Mouse (Mus musculus): ENCODE measurements around the gene Disp3. TPM values are rescaled to one million over a fixed set of nuclear protein-coding genes. Genes with fewer than 3 reads are reported as not detected.

The Disp3 gene
- polyA plus RNA-seq, 1 experiment from 2014 or later, result 15.6 TPM

DNA sequence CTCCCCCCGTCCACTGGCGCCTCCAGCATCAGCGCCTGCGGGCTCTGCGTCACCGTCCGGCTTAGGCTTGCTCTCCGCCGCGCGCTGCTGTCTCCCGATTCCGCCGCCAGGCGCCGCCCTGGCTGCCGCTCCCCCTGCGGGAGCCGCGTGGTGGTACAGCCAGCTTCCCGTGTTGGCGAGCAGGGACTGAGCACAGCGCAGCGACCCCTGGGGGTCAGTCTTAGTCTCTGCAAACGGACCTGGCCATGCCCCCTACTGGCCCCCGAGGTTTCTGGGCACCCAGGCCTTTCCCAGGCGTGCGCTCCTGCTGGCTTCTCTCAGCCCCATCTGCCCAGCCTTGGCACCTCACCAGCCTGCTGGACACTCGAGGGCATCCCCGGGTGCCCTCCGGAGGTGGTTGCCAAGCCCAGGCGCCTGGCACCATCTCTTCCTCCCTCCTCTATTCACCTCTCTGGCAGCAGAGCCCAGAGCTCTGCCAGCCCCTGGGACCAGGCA lies 337 bp upstream of the Disp3 start:
- peak overlapping the region; percentile 71 for H3K4me3 ChIP-seq (replicated peaks)
- no peaks in the 10 kb centered on the region for H3K27me3 ChIP-seq (replicated peaks)
- WGBS, result 2% methylated on average over 26 of the region's 32 CpGs
- no peaks in the 10 kb centered on the region for H3K9me3 ChIP-seq (replicated peaks)
- peak overlapping the region; percentile 69 for H3K4me2 ChIP-seq
- peak; percentile 94 for ATAC-seq (ENCODE audit: low FRiP score)
- peak overlapping the region; percentile 85 for H3K27ac ChIP-seq (replicated peaks)
- no peaks in the 10 kb centered on the region for H3K36me3 ChIP-seq
- peaks cover 74% of the 10 kb centered on the region for H3K4me1 ChIP-seq
- H3K9ac ChIP-seq (replicated peaks), result peak overlapping the region; percentile 86

DNA sequence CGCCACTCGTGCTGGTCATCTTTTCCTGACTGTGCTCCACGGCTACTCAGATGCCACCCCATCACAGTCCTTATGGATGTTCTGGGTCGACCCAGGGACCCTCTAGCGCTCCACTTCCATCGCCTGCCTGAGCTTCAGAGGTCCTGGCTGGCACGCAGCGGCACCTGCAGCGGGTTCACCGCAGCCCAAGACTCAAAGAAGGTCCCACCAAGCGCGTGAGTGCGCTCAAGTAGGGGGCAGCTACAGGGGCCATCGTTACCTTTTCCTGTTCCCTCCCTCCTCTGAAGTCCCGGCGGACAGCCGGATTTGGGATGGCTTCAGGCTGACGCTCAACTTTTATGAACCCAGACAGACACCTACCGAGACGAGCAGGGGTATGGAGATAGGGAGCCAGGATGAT lies 724 bp downstream of the Disp3 start:
- WGBS, result under 1% methylated on average over 20 of the region's 20 CpGs
- no peaks in the 10 kb centered on the region for H3K27me3 ChIP-seq (replicated peaks)
- H3K9ac ChIP-seq (replicated peaks), result peak overlapping the region; percentile 86
- no peaks in the 10 kb centered on the region for H3K9me3 ChIP-seq (replicated peaks)
- H3K4me1 ChIP-seq, result peaks cover 75% of the 10 kb centered on the region
- H3K4me2 ChIP-seq, result peak overlapping the region; percentile 69
- H3K36me3 ChIP-seq, result no peaks in the 10 kb centered on the region
- ATAC-seq (ENCODE audit: low FRiP score), result peak; percentile 6; the same call in 1 of the 2 replicates
- H3K4me3 ChIP-seq (replicated peaks), result peak overlapping the region; percentile 71
- H3K27ac ChIP-seq (replicated peaks), result peak overlapping the region; percentile 85

- no peaks in the 10 kb centered on the region for H3K36me3 ChIP-seq
- peak overlapping the region; percentile 69 for H3K4me2 ChIP-seq
- WGBS, result 8% methylated on average over 22 of the region's 22 CpGs
- no peak for ATAC-seq (ENCODE audit: low FRiP score)
- H3K9ac ChIP-seq (replicated peaks), result peak overlapping the region; percentile 86
- H3K4me3 ChIP-seq (replicated peaks), result peak overlapping the region; percentile 71
- H3K4me1 ChIP-seq, result peaks cover 70% of the 10 kb centered on the region
- H3K27me3 ChIP-seq (replicated peaks), result no peaks in the 10 kb centered on the region
- H3K9me3 ChIP-seq (replicated peaks), result no peaks in the 10 kb centered on the region
- peak overlapping the region; percentile 85 for H3K27ac ChIP-seq (replicated peaks)
Observed at GRCm38 (mm10) chr4:148286226-148287031, 1.3 kb downstream of the Disp3 start.

DNA sequence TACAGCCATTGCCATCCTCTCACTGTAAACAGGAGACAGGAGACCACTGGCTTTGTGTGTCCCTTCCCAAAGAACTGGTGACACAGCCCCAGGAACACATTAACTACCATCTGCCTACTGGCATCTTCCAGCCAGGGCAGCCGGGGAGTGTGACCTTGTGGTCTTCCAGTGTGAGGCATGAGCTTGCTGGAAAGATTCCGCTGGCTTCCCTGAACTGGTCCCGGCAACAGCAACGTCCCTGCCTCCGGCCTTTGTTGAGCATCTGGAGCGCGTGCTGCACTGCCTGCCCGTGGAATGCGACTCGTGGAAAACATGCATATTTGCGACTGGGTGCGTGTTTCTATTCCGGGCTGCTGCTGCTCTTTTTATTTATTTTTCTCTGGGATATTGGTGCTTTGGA lies 3.5 kb downstream of the Disp3 start:
- Histone ChIP-seq H3K9me3 (replicated peaks) (no peaks in the 10 kb centered on the region), H3K36me3 (no peaks in the 10 kb centered on the region), H3K4me1 (peaks cover 64% of the 10 kb centered on the region), H3K27ac (replicated peaks) (peak overlapping the region; percentile 82), H3K27me3 (replicated peaks) (no peaks in the 10 kb centered on the region), H3K9ac (replicated peaks) (peak overlapping the region; percentile 86), H3K4me3 (replicated peaks) (peak overlapping the region; percentile 71), H3K4me2 (peak overlapping the region; percentile 69)
- ATAC-seq (ENCODE audit: low FRiP score), result no peak
- WGBS, result 10% methylated on average over 13 of the region's 13 CpGs

DNA sequence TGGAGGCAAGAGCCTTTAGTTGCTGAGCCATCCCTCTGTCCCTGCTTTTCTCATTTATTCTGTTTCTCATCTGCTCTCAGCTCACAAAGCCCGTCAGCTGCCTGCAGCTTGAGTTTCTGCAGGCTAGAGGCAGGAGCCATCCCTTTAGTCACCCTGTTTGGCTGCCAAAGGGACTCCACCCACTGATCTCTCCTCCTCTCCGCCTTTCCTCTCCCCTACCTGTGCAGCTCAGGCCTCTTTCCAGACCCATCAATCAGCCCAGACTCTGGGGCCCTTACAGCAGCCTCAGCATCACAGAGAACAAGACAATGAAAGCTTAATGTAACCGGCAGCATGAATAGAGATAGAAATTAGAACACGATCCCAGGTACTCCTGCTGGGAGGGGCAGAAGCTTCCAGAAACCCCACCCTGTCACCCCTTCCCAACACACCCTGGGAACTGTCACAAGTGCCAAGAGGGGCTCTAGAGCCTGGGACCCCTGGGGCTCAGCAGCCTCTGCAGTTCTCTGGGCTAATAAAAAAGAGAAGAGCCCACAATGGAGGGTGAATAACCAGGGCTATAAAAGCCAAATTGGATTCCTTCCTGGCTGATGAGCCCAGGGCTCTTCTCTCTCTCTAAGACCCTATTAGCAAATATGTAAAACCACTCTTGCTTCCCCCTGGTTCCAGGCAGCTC lies 10.8 kb downstream of the Disp3 start:
- ATAC-seq (ENCODE audit: low FRiP score), result peak; percentile 53

DNA sequence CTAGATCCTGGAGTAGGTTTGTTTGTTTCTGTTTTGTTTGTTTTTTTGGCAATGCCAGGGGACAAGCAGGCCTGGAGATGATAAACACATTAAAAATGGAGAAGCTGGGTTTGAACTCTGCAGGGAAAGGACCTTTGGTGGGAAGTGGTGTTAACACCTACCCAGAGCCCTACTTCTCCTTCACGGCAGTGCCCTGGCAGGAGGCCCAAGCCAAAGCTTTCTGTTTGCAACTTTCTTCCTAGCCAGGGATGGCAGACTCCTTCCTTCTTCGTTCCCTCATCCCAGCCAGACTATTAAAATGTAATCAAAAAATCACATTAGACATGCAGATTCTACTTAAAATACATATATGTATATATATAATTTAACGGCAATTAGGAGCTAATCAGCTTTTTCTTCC lies 13.1 kb downstream of the Disp3 start:
- Histone ChIP-seq H3K36me3 (peaks cover 21% of the 10 kb centered on the region), H3K4me3 (replicated peaks) (no peak overlapping the region), H3K9me3 (replicated peaks) (no peaks in the 10 kb centered on the region), H3K27me3 (replicated peaks) (0 out of 2 replicates have a peak, but pooled peaks cover 3% of the 10 kb centered on the region), H3K9ac (replicated peaks) (no peak overlapping the region), H3K4me2 (no peak overlapping the region), H3K4me1 (peaks cover 63% of the 10 kb centered on the region), H3K27ac (replicated peaks) (no peak overlapping the region)
- 51% methylated on average over 3 of the region's 3 CpGs for WGBS
- ATAC-seq (ENCODE audit: low FRiP score), result no peak

More for the DNA sequence above, 10.8 kb downstream of the Disp3 start:
- Histone ChIP-seq H3K4me3 (replicated peaks) (no peak overlapping the region), H3K9me3 (replicated peaks) (no peaks in the 10 kb centered on the region), H3K27ac (replicated peaks) (peak overlapping the region; percentile 81), H3K27me3 (replicated peaks) (0 out of 2 replicates have a peak, but pooled peaks cover 3% of the 10 kb centered on the region), H3K4me1 (peaks cover 58% of the 10 kb centered on the region), H3K36me3 (peaks cover 5% of the 10 kb centered on the region; the same call in 1 of the 2 replicates), H3K9ac (replicated peaks) (peak overlapping the region; percentile 12; the same call in 1 of the 2 replicates), H3K4me2 (peak overlapping the region; percentile 1; the same call in 1 of the 2 replicates)
- 6% methylated on average over 4 of the region's 4 CpGs for WGBS

DNA sequence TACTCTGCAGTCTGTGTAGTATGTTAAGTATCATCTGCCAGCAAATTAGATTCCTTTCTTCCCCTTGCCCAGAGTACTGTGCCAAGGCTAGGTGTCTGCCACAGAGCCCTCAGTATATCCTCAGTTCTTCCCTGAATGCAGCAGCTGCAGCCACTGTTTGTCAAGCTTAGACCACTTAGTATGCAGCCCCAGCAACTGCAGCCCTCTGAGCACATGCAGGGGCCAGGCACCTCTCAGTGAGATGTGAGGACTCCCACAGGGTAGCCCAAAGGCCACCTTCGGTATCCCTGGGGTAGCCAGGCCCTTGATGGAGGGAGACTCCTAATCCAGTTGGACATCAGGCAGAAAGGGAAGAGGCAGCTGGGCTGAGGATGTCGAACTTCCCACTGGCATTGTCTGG lies 14.5 kb downstream of the Disp3 start:
- WGBS, result 7% methylated on average over 2 of the region's 2 CpGs
- peaks cover 51% of the 10 kb centered on the region for H3K4me1 ChIP-seq
- 0 out of 2 replicates have a peak, but pooled peaks cover 3% of the 10 kb centered on the region for H3K27me3 ChIP-seq (replicated peaks)
- no peak overlapping the region for H3K4me2 ChIP-seq
- no peak overlapping the region for H3K9ac ChIP-seq (replicated peaks)
- ATAC-seq (ENCODE audit: low FRiP score), result no peak
- H3K4me3 ChIP-seq (replicated peaks), result no peak overlapping the region
- no peaks in the 10 kb centered on the region for H3K9me3 ChIP-seq (replicated peaks)
- peaks cover 29% of the 10 kb centered on the region for H3K36me3 ChIP-seq
- H3K27ac ChIP-seq (replicated peaks), result no peak overlapping the region

- ATAC-seq (ENCODE audit: low FRiP score), result 0 out of 2 replicates have a peak, but pooled peaks have one; percentile 33
- H3K36me3 ChIP-seq, result peaks cover 41% of the 10 kb centered on the region
- peaks cover 36% of the 10 kb centered on the region for H3K4me1 ChIP-seq
- H3K4me3 ChIP-seq (replicated peaks), result no peak overlapping the region
- no peak overlapping the region for H3K9ac ChIP-seq (replicated peaks)
- peak overlapping the region; percentile 11 for H3K4me2 ChIP-seq
- H3K27me3 ChIP-seq (replicated peaks), result 0 out of 2 replicates have a peak, but pooled peaks cover 3% of the 10 kb centered on the region
- 14% methylated on average over 39 of the region's 39 CpGs for whole genome bisulfite sequencing
- H3K9me3 ChIP-seq (replicated peaks), result no peaks in the 10 kb centered on the region
- H3K27ac ChIP-seq (replicated peaks), result no peak overlapping the region
Observed at GRCm38 (mm10) chr4:148271656-148272055, 16.1 kb downstream of the Disp3 start.

GRCm38 (mm10) chr4:148266973-148267507 lies 20.7 kb downstream of the Disp3 start:
- no peak overlapping the region for H3K4me3 ChIP-seq (replicated peaks)
- H3K9ac ChIP-seq (replicated peaks), result no peak overlapping the region
- H3K27me3 ChIP-seq (replicated peaks), result no peaks in the 10 kb centered on the region
- H3K4me1 ChIP-seq, result peaks cover 6% of the 10 kb centered on the region; the same call in 1 of the 2 replicates
- no peak overlapping the region for H3K27ac ChIP-seq (replicated peaks)
- H3K36me3 ChIP-seq, result peaks cover 66% of the 10 kb centered on the region
- no peak overlapping the region for H3K4me2 ChIP-seq
- no peaks in the 10 kb centered on the region for H3K9me3 ChIP-seq (replicated peaks)
- no peak for ATAC-seq (ENCODE audit: low FRiP score)
- 85% methylated on average over 6 of the region's 6 CpGs for WGBS

DNA sequence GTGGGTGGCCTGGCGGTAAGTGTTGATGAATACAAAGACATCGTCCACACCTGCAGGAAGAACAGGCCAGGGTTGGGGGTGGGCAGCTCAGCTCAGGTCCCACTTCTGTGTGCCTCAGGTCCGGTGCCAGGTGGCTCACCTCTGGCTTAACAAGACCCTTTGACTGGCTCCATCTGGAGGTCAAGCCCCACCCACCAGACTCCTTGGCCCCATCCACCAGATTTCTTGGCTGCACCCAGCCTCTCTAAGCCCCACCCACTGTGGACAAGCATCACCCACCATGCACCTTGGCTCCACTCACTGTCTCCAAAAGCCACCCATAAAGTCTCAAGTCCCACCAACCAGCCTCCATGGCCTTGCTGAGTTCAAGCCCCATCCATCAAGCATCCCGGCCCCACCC lies 27.8 kb downstream of the Disp3 start:
- ATAC-seq (ENCODE audit: low FRiP score), result no peak
- WGBS, result 95% methylated on average over 4 of the region's 4 CpGs
- Histone ChIP-seq H3K9ac (replicated peaks) (no peak overlapping the region), H3K4me3 (replicated peaks) (no peak overlapping the region), H3K36me3 (peaks cover 77% of the 10 kb centered on the region), H3K27me3 (replicated peaks) (no peaks in the 10 kb centered on the region), H3K4me2 (no peak overlapping the region), H3K27ac (replicated peaks) (no peak overlapping the region), H3K4me1 (no peaks in the 10 kb centered on the region), H3K9me3 (replicated peaks) (no peaks in the 10 kb centered on the region)

GRCm38 (mm10) chr4:148249341-148249740 lies 38.4 kb downstream of the Disp3 start:
- no peaks in the 10 kb centered on the region for H3K9me3 ChIP-seq (replicated peaks)
- H3K4me3 ChIP-seq (replicated peaks), result no peak overlapping the region
- no peak overlapping the region for H3K27ac ChIP-seq (replicated peaks)
- no peaks in the 10 kb centered on the region for H3K4me1 ChIP-seq
- H3K4me2 ChIP-seq, result no peak overlapping the region
- no peak for ATAC-seq (ENCODE audit: low FRiP score)
- H3K27me3 ChIP-seq (replicated peaks), result no peaks in the 10 kb centered on the region
- WGBS, result 57% methylated on average over 10 of the region's 10 CpGs
- H3K36me3 ChIP-seq, result peaks cover 97% of the 10 kb centered on the region
- H3K9ac ChIP-seq (replicated peaks), result no peak overlapping the region
